Mouse (Mus musculus) colon, adult 2 months (tissue): ENCODE measurements around the gene Ntn3. TPM values are rescaled to one million over a fixed set of nuclear protein-coding genes. Genes with fewer than 3 reads are reported as not detected.

ENCODE experiments used
- polyA plus RNA-seq: library from polyadenylated mRNA; depleted of rRNA; stranded (reverse); fragments of >200 nt; gene quantifications from 2 replicates; pipeline ENCODE4 v1.2.3, GENCODE M21; 2012; rRNA removed

Ntn3 gene
- polyA plus RNA-seq: 1.6 and 2.4 TPM in 2 replicates

GRCm38 (mm10) chr17:24209043-24209915, at the start of gene Ntn3:
Gene Ntn3, minus strand, starts transcription at chr17:24209531.

DNA sequence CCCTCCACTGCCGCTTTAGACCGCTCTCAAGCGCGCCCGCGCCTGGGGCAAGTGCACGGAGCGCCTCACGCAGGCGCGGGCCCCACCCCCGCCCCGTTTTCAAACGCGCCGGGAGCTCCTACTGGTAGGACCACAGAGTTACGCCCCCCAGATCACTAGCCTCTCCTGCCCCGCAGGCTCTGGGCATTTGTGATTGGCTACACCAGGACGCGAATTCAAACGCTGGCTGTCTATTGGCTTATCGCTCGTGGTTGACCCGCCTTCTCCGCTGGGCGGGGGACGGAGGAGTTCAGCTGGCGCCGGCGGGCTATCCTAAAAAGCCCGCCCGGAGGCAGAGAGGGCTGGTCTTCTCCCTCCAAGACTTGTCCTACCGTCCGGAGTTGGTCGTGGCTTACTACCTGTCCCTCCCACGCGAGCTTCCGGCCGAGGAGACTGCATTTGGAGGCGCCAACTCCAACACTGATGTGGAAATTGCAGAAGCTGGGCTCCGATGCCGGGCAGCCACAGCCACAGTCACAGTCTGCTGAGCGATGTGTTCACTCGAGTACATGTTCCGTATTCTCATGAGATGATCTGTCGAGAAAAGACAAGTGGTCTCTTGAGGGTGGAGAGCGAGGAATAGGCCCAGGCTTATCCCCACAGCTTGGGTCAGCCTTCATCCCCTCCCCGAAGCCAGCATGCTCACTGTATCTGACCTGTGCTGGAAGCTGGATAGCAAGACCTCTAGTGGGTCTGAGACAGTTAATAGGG, 42.2 kb upstream of the Ntn3 start, which contains the start of gene Ccnf:
TSS of gene Ccnf (minus strand) at position 165 of the 750 bp plus-strand sequence.

GRCm38 (mm10) chr17:24220435-24221411, 11.4 kb upstream of the Ntn3 start, which contains the start of gene Tedc2:
Gene Tedc2, minus strand, starts transcription at chr17:24220851.

DNA sequence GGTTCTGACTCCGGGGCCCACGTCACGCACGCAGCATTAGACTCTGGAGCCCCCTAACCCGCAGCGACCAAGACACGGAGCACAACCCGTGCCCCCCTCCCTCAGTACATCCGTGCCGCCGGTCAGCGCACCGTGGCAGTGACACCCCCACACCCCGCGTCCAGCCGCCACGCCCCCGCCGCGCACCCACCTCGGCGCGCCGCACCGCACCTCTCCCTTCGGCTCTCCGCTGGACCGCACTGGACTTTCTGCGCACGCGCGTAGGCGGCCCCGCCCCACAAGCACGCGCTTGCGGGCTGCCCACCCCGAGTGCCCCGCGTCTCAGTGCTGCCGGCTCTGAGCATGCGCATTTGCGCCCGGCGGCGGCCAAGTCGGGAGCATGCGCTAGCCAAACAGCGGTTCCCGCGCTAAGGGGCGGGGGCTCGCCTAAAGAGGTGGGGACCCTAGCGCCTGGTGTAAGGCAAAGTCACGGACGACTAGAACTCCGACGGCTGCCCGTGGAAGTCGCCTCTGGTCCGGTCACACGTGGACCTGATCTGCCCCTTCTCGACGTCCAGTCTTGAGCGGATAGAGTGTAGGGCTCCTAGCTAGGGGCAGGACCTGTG, 3.9 kb downstream of the Ntn3 start, which contains the start of gene Tbc1d24:
TSS of gene Tbc1d24 (minus strand) at position 279 of the 605 bp plus-strand sequence.

DNA sequence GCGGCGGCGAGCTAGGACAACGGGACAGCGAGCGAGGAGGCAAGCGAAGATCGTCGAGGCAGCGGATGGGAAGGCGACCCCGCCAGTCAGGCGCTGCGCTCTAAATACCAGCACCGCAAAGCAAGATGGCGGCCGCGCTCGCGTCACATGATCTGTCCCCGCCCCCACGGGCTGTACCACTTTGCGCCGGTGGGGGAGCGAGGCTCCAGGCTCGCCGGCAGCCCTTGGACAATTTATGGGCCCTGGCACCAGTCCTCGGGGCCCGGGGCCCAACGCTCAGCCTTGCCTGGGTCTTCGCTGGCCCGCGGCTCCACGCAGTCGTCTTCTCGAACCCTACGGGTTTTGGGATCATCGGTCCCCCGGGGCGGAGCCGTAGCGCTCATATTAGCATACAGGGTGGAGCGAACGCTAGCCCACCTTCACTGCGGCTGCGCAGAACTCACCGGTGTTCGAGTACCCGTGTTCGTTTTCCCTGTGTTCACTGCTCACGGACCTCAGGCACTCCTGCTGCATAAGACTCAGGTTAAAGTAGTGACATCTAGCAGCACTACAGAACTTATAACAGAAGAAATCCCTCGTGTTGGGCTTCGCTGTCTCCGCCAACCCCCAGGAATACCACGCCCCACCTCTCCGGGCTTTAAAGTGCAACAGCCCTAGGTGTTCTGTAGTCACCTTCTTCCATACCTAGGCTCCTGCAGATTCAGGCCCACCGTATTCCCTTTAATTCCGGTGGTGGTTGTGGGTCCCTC, 39.8 kb downstream of the Ntn3 start, which contains the start of gene Atp6v0c:
TSS of gene Atp6v0c (minus strand) at position 386 of the 749 bp plus-strand sequence.

GRCm38 (mm10) chr17:24163176-24163962, 46.0 kb downstream of the Ntn3 start, which contains the start of gene Amdhd2:
Gene Amdhd2, minus strand, starts transcription at chr17:24163766.

Other genes starting within 250 kb of the Ntn3 start
- gene Prss30, start 229.0 kb downstream of the Ntn3 start, polyA plus RNA-seq: 370 and 486 TPM in 2 replicates
- gene Prss22, start 211.4 kb downstream of the Ntn3 start, polyA plus RNA-seq: not detected in 2 replicates
- 0.93 and 1.4 TPM in 2 replicates for gene Prss27, start 171.4 kb downstream of the Ntn3 start, polyA plus RNA-seq
- 49.8 and 73.7 TPM in 2 replicates for gene Kctd5, start 136.0 kb downstream of the Ntn3 start, polyA plus RNA-seq
- 16.9 and 17.2 TPM in 2 replicates for gene Pdpk1, start 58.6 kb downstream of the Ntn3 start, polyA plus RNA-seq
- gene Amdhd2, start 45.8 kb downstream of the Ntn3 start, polyA plus RNA-seq: 85.8 and 87.8 TPM in 2 replicates
- gene Atp6v0c, start 39.8 kb downstream of the Ntn3 start, polyA plus RNA-seq: 675 and 920 TPM in 2 replicates
- 16.1 and 30.2 TPM in 2 replicates for gene Tbc1d24, start 4.0 kb downstream of the Ntn3 start, polyA plus RNA-seq
- gene Tedc2, start 11.3 kb upstream of the Ntn3 start, polyA plus RNA-seq: 7.2 and 8.4 TPM in 2 replicates
- 8.1 and 8.6 TPM in 2 replicates for gene Ccnf, start 42.0 kb upstream of the Ntn3 start, polyA plus RNA-seq
- not detected in 2 replicates for gene Abca17, start 141.5 kb upstream of the Ntn3 start, polyA plus RNA-seq
- 38.7 and 43.5 TPM in 2 replicates for gene Abca3, start 142.4 kb upstream of the Ntn3 start, polyA plus RNA-seq
- gene Rnps1, start 205.0 kb upstream of the Ntn3 start, polyA plus RNA-seq: 86.7 and 89.1 TPM in 2 replicates
- gene Eci1, start 217.1 kb upstream of the Ntn3 start, polyA plus RNA-seq: 83.1 and 90.4 TPM in 2 replicates
- gene Dnase1l2, start 233.6 kb upstream of the Ntn3 start, polyA plus RNA-seq: 8.1 and 11.0 TPM in 2 replicates